Mouse (Mus musculus) G1E (cell line): ENCODE results near the gene Hsf4. TPM values are rescaled to one million over a fixed set of nuclear protein-coding genes. Genes with fewer than 3 reads are reported as not detected.

Source experiments
- ATAC-seq: 2 replicates; pipeline ENCODE4 v1.8.0; 2016; ENCODE audit warnings: mild to moderate bottlenecking; ENCODE audit not compliant: insufficient number of reproducible peaks, poor library complexity, low FRiP score, severe bottlenecking; ENCODE audit errors: extremely low read depth
- DNase-seq: peaks from one replicate; pipeline ENCODE4 v3.0.0; 2012; ENCODE audit warnings: low spot score
- H3K27me3 ChIP-seq: 2 replicates; pipeline ENCODE4 v1.6.1; 2012; ENCODE audit warnings: mild to moderate bottlenecking, low read length, inconsistent platforms; ENCODE audit not compliant: insufficient read depth
- H3K36me3 ChIP-seq: replicated peaks from 2 replicates; pipeline ENCODE3; 2012; ENCODE audit warnings: mild to moderate bottlenecking, inconsistent platforms
- H3K4me1 ChIP-seq: 2 replicates; pipeline ENCODE4 v1.6.1; 2012; ENCODE audit warnings: low read depth, low read length, inconsistent platforms, mixed read lengths; ENCODE audit not compliant: insufficient read depth
- H3K4me3 ChIP-seq: 2 replicates; pipeline ENCODE4 v1.5.1; 2012; ENCODE audit warnings: low read depth, mild to moderate bottlenecking, inconsistent platforms, low read length, moderate library complexity, mixed read lengths
- H3K9me3 ChIP-seq: replicated peaks from 2 replicates; pipeline ENCODE4 v1.6.1; 2012; ENCODE audit warnings: inconsistent platforms
- CTCF ChIP-seq: IDR thresholded peaks from 2 replicates; pipeline ENCODE4 v1.5.1; 2012; ENCODE audit warnings: low read depth, low read length, inconsistent platforms, mixed read lengths
- GATA1 ChIP-seq: IDR thresholded peaks from 2 replicates; pipeline ENCODE4 v1.6.1; 2012; ENCODE audit warnings: borderline replicate concordance, low read length, inconsistent platforms, mixed read lengths
- GATA2 ChIP-seq: IDR thresholded peaks from 2 replicates; pipeline ENCODE4 v1.6.1; 2012; ENCODE audit warnings: low read depth, low read length, inconsistent platforms, borderline replicate concordance
- POLR2AphosphoS5 ChIP-seq: IDR thresholded peaks from 2 replicates; pipeline ENCODE4 v1.6.1; 2012; ENCODE audit warnings: low read depth, low read length, inconsistent platforms; ENCODE audit not compliant: insufficient replicate concordance
- TAL1 ChIP-seq: conservative IDR thresholded peaks from 2 replicates; pipeline ENCODE4 v1.6.1; 2012; ENCODE audit warnings: low read depth, low read length, inconsistent platforms, mixed read lengths
- polyA plus RNA-seq: library from polyadenylated mRNA; stranded (reverse); fragments of >175 nt; gene quantifications from 2 replicates; pipeline ENCODE4 v1.2.3, GENCODE M21; 2012
- total RNA-seq, 2 experiments: library from RNA; stranded (forward) in 1 of 2; stranded (reverse) in 1 of 2; fragments of 200-1000 nt in 1 of 2; fragments of >200 nt in 1 of 2; fragmentation: Nextera tagmentation in 1 of 2; gene quantifications; 2 replicates each; pipeline ENCODE4 v1.2.3; 2014 to 2017

Gene Hsf4
- total and polyA plus RNA-seq, 3 experiments: 0.39 to 0.93 (median 0.68) TPM

GRCm38 (mm10) chr8:105270916-105271186 is 1.2 kb downstream of the Hsf4 start:
- peaks cover 35% of the 10 kb centered on the region for H3K27me3 ChIP-seq

DNA sequence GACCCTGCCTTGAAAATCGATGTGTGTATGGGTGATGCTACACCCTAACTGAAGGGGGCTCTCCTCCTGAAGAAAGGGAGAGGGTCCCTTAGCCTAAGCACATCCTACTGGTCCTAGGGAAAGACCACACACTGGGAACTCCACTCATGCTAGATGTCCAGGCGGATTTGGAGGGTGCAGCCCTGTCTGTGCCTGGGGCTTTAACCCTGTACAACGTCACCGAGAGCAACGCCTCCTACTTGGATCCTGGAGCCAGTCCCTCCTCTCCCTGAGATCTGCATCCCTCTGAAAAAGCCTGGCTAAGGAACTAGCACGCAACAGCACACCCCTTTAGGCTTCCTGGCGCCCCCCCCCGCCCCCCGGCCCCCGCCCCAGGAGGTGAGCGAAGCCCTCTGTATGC is 5.8 kb downstream of the Hsf4 start:
- DNase-seq (no peak), ATAC-seq (no peak)
- H3K9me3 ChIP-seq: no peaks in the 10 kb centered on the region; the same call in 1 of the 2 replicates
- peaks cover 51% of the 10 kb centered on the region for H3K27me3 ChIP-seq
- TF ChIP-seq GATA2 (no peak), GATA1 (no peak), TAL1 (no peak), POLR2AphosphoS5 (no peak), CTCF (no peak)
- H3K4me1 ChIP-seq: peaks cover 52% of the 10 kb centered on the region
- H3K36me3 ChIP-seq: peaks cover 17% of the 10 kb centered on the region
- no peak overlapping the region; the same call in 1 of the 2 replicates for H3K4me3 ChIP-seq

More at GRCm38 (mm10) chr8:105270916-105271186, 1.2 kb downstream of the Hsf4 start:
- Histone ChIP-seq H3K36me3 (peaks cover 31% of the 10 kb centered on the region), H3K4me1 (peaks cover 64% of the 10 kb centered on the region), H3K9me3 (peaks cover 10% of the 10 kb centered on the region), H3K4me3 (no peak overlapping the region)
- TF ChIP-seq CTCF (no peak), TAL1 (no peak), GATA1 (no peak), GATA2 (no peak), POLR2AphosphoS5 (no peak)
- DNase-seq (no peak), ATAC-seq (no peak)

GRCm38 (mm10) chr8:105275840-105276239 is 6.2 kb downstream of the Hsf4 start, which contains the start of gene Nol3:
Gene Nol3, plus strand, starts transcription at chr8:105276140.
- Histone ChIP-seq H3K36me3 (peaks cover 19% of the 10 kb centered on the region), H3K27me3 (peaks cover 46% of the 10 kb centered on the region), H3K4me1 (peaks cover 53% of the 10 kb centered on the region), H3K9me3 (no peaks in the 10 kb centered on the region; the same call in 1 of the 2 replicates), H3K4me3 (peak within 1 kb of the TSS; percentile 71)
- no peak for DNase-seq
- no peak for TF ChIP-seq POLR2AphosphoS5
- no peak for ATAC-seq

DNA sequence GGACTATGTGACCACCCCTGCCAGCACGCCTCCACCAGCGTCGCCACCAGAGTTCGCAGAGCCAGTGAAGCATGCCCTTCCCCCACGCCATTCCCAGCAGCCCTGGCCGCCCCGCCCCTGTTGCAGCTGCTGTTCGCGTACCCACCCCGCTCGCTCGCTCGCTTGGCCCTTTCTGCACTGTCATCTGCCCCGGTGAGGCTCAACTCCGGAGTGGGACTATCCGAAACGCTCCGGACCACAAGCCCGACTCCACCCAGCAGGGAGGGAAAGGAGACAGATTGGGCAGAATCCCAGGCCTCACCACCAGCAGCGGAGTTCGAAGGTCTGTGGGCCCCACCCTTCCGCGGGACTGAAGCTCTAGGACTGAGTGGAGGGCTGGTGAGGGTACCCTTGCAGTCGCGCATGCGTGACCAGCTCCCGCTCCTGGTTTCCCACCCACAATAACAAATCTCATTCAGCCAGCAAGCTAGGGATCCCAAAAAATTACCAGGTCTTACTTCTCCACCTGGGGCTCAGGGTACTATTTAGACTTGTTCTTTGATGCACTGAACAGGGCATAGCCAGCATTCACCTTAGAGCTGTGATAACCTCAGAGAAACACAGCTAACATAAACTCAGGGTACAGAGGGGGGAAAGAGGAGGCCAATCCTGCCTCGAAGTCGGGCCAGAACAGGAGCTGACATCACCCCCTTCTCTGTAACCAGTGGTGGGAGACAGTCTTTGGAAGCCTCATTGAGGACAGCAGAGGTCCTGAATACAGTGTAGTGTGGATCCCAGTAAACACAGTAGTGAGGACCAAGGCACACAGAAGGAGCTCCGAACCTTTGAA is 6.9 kb downstream of the Hsf4 start:
- Histone ChIP-seq H3K4me1 (peaks cover 52% of the 10 kb centered on the region), H3K4me3 (peak overlapping the region; percentile 71), H3K27me3 (peaks cover 42% of the 10 kb centered on the region), H3K9me3 (no peaks in the 10 kb centered on the region; the same call in 1 of the 2 replicates), H3K36me3 (peaks cover 21% of the 10 kb centered on the region)
- no peak for TF ChIP-seq GATA1
- ATAC-seq: peak; percentile 93
- DNase-seq: peak; percentile 77

DNA sequence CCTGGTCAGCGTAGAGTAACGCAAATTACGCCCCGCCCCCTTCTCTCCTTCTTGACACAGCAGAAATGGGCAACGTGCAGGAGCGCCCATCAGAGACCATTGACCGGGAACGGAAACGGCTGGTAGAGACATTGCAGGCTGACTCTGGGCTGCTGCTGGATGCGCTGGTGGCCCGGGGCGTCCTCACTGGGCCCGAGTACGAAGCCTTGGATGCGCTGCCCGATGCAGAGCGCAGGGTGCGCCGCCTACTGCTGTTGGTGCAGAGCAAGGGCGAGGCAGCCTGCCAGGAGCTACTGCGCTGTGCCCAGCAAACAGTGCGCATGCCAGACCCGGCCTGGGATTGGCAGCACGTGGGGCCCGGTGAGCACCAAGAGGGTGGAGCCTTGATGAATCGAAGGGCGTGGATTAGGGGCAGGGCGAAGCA is 9.3 kb downstream of the Hsf4 start:
- DNase-seq (no peak), ATAC-seq (no peak)
- Histone ChIP-seq H3K9me3 (no peaks in the 10 kb centered on the region; the same call in 1 of the 2 replicates), H3K4me1 (peaks cover 64% of the 10 kb centered on the region), H3K36me3 (peaks cover 25% of the 10 kb centered on the region), H3K4me3 (peak overlapping the region; percentile 25; the same call in 1 of the 2 replicates), H3K27me3 (peaks cover 36% of the 10 kb centered on the region)
- TF ChIP-seq GATA1: no peak
- TF ChIP-seq CTCF: no peak
- no peak for TF ChIP-seq GATA2
- TF ChIP-seq TAL1: no peak
- TF ChIP-seq POLR2AphosphoS5: no peak

- Histone ChIP-seq H3K27me3 (peaks cover 35% of the 10 kb centered on the region), H3K9me3 (no peaks in the 10 kb centered on the region; the same call in 1 of the 2 replicates), H3K4me1 (peaks cover 63% of the 10 kb centered on the region), H3K36me3 (peaks cover 29% of the 10 kb centered on the region), H3K4me3 (no peak overlapping the region)
- no peak for TF ChIP-seq POLR2AphosphoS5
- no peak for TF ChIP-seq GATA2
- no peak for TF ChIP-seq TAL1
- no peak for TF ChIP-seq GATA1
- TF ChIP-seq CTCF: no peak
- ATAC-seq (no peak), DNase-seq (no peak)
These were observed 11.0 kb downstream of the Hsf4 start for GRCm38 (mm10) chr8:105280567-105280966.

- Histone ChIP-seq H3K4me1 (peaks cover 54% of the 10 kb centered on the region), H3K36me3 (peaks cover 32% of the 10 kb centered on the region), H3K4me3 (no peak overlapping the region), H3K27me3 (peaks cover 32% of the 10 kb centered on the region), H3K9me3 (no peaks in the 10 kb centered on the region; the same call in 1 of the 2 replicates)
- ATAC-seq: no peak
- TF ChIP-seq TAL1: no peak
- TF ChIP-seq CTCF: no peak
- no peak for TF ChIP-seq POLR2AphosphoS5
- no peak for TF ChIP-seq GATA1
- TF ChIP-seq GATA2: no peak
- no peak for DNase-seq
These were observed 12.2 kb downstream of the Hsf4 start for GRCm38 (mm10) chr8:105281821-105282220.
